Mouse (Mus musculus): ENCODE data around the gene Hnrnpk.
A peak's percentile ranks its signal among the peaks of the same experiment; 100 is the strongest.
"Not testable (repeated sequence)": the region's sequence is repeated elsewhere in the genome, so short reads cannot be mapped to it uniquely, and the experiment has no call there.

Gene Hnrnpk

GRCm38 (mm10) chr13:58403243-58403642 is at the start of gene Hnrnpk:
TSS of gene Hnrnpk (minus strand) at chr13:58403343.
- not testable (repeated sequence) for DNase-seq

DNA sequence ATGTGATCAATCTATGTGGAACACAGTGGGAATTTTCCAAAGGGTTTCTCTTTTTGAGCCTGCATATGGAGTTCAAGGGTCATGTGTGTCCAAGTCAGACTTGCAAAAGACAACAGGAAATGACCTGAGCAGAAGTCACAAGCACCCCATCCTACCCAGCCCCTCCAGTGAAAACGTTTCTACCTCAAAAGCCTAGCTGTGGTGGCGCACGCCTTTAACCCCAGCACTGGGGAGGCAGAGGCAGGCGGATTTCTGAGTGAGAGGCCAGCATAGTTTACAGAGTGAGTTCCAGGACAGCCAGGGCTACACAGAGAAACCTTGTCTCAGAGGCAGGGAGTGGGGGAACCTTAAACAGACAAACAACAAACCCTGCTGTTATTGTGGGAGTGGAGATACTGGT is 49.1 kb upstream of the Hnrnpk start:
- DNase-seq: no peak

- DNase-seq: no peak
Observed at GRCm38 (mm10) chr13:58450459-58451182, 47.5 kb upstream of the Hnrnpk start.

GRCm38 (mm10) chr13:58446541-58446940 is 43.4 kb upstream of the Hnrnpk start:
- no peak for DNase-seq

DNA sequence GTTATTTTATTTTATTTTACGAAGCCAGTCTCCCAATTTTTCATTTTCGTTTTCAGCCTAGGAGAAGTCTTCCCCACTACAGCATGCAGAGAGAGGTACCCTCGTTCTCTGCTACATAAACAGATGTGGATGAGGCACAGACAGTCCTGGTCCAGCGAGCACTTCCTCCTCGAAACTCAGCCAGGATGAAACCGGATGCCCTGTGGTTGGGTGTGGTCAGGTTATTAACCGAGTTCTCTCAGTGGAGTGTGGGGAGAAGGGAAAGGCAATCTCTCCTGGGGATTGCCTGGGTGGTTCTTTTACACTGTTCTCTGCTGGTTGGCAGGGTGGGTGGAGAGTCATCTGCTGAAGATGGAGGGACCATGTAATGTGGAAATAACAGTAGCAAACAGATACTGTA is 40.6 kb upstream of the Hnrnpk start:
- no peak for DNase-seq

DNA sequence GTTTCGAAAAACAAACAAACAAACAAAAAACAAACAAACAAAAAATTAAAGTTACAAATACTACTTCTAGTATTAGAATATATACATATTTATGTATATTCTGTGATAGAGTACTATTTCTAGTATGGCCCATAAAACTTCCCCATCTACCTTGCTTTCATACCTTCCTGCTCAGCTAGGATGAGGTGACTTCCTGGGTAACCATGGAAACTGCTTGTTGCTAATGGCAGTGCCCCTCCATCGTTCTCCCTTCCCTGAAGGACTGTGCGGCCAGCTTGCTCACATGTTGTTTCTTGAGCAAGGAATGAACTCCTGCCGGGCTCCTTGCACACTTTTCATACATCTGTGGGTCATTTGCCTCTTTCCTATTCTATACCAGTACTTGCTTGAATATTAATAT is 40.2 kb upstream of the Hnrnpk start:
- DNase-seq: no peak

GRCm38 (mm10) chr13:58439716-58440115 is 36.6 kb upstream of the Hnrnpk start:
- no peak for DNase-seq

- no peak for DNase-seq
Observed at GRCm38 (mm10) chr13:58423061-58423660, 20.0 kb upstream of the Hnrnpk start.

DNA sequence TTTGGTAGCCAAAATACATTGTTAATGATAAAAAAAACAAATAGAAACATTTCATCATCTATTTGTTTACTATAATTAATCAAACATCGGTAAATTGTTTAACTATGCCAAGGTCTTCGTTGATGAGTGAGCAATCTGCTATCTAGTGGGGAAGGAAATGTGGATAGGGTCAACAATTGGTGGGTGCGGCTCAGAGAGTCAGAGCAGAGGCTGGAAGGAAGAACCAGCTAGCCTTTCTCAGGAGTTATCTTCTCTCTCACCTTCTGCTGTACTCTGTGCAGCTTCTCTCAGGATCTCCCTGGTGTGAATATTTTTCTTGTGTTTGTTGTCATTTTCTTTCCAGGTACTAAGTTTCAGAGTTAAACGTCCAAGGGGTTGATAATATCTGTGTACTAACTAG is 19.1 kb upstream of the Hnrnpk start:
- DNase-seq: no peak

DNA sequence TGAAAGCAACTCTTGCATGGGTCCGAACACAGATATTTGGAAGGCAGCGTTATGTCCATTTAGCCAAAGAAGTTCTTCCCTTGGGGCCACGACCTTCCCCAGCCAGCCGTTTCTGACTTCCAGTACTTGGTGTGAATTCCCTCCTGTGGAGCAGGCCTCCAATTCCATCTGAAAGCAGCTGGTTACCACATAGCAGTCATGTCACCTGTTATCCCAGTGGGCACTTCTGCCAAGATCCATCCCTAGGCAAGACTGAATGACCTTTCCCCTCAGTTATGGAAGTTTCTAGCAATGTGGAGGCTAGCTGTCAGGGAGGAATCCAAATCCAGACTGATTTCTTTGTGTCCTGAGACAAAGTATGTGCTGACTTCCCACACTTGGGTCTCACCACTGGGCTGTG is 17.9 kb upstream of the Hnrnpk start:
- DNase-seq: no peak

DNA sequence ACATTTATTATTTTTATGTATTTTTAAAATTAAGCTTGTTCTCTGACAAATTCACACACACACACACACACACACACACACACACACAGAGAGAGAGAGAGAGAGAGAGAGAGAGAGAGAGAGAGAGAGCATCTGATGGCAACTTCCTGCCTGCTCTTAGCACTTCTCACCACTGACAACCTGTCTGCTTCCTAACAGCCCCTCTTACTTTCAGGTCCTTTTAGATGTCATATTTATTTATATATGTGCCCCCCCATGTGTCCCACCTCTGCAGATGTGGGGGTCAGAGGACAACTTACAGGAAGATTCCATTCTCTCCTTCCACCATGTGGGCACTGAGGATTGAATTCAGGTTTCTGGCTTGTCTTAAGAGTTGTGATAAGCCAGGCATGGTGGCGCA is 16.1 kb upstream of the Hnrnpk start:
- no peak for DNase-seq

DNA sequence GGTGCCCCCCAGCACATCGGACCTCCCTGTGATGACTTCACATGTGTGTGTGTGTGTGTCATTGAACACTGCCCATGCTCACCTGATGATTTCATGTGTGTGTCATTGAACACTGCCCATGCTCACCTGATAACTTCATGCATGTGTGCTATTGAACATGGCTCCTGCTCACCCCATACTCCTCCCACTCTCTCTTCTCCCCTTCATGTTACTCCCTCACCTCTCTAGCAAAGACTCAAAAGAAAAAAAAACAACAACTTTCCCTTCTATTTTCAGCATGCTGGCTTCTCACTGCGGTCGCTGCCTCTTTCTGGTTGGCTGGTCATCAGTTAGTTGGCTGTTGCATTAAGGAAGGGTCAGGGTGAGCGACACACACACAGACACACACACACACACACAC is 15.5 kb upstream of the Hnrnpk start:
- no peak for DNase-seq

DNA sequence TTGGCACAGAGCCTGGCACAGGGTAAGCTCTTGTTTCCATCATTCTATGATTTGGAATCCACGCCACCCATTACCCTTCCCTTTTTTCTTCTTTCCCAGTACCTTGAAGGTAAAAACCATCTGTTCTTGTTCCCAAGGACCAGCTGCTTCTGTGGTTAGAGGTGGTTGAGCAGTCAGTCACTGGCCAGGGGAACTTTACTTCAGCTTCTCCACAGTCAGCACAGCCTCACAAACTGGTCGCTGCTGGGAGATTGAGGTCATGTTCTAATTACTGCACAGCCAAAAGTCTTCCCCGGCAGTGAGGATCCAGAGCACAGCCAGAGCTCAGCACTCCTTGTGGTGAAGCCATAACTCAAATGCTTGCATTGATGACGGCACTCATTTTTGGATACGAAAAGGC is 12.7 kb upstream of the Hnrnpk start:
- peak; percentile 18 to 21 for DNase-seq

DNA sequence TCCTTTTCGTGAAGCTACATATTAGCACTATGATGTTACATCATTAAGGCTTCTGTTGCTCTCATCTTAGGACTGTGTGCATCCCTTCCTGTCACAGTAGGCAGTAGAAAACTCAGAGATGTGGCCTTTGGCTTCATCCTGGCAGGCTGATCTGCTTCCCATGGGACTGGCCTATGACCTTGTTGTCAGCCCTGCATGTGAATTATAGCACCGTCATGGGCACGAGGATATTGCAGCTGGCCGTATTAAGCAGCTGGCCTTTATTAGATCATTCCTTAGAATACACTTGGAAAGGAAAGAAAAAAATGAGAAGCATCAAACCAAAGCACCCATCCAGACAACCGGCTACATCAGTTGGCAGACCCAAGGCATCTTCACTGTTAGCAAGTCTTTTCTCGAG is 12.2 kb upstream of the Hnrnpk start:
- no peak for DNase-seq

- no peak for DNase-seq
Observed at GRCm38 (mm10) chr13:58411073-58411472, 7.9 kb upstream of the Hnrnpk start.

DNA sequence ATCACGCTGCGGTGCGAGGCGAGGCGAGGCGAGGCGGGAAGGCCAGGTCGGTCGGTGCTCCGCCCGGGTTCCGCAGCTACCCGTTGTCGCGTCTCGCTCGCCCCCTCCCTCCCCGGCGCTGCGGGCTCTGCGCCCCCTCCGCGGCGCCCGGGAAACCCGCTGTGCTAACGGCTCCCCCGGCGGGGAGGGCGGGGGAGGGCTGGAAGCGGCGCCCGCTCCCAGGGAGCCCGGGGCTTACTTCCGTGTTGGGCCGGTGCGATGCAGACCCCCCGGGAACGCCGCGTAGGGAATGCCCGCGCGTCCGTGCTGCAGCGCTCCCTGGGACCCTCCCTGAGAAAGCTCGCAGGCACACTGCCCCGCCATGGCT is 416 bp downstream of the Hnrnpk start:
- no peak for DNase-seq

- peak; percentile 99 for DNase-seq
Observed at GRCm38 (mm10) chr13:58402003-58402743, 970 bp downstream of the Hnrnpk start, which contains the start of gene Rmi1. TSS of gene Rmi1 (plus strand) at chr13:58402248.

DNA sequence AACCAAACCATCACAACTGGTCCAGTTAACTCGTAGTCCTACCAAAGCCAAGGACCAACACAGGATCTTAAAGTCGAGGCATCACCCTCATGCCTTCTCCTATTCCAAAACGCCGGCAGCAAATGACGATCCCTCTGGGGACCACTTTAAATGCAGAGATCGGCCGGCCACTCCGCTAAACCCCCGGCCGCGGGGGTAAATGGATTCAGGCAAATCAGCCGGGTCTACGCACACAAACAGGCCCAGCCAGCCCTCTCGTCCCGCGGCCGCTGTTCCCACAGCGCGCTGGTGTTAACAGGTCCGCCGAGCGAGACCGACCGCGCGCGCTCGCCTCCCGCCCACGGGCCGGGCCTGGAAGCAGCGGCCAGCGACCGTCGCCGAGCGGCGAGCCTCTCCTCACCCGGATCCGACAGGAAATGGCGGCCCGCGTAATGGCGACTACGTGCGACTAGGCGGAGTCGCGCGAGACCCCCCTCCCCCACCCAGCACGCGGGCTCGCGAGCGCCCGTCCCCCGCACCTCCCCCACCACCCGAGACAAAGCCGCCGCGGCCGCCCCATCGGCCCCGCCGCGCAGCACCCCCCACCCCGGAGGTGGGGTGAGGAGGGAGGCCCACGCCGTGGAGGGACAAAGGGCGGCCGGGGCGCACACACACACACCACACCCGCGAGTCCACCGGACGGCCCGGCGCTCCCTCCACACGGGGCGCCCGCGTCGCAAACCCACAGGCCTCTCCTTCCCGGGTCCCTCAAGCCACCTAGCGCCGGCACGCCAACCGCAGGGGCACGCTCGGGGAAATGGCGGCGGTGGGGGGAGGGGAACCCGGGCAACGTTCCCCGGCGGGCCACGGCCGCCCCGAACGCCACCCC is 1.8 kb downstream of the Hnrnpk start:
- DNase-seq: peak; percentile 95 to 96

GRCm38 (mm10) chr13:58400576-58400975 is 2.6 kb downstream of the Hnrnpk start:
- DNase-seq: peak; percentile 21 to 24

DNA sequence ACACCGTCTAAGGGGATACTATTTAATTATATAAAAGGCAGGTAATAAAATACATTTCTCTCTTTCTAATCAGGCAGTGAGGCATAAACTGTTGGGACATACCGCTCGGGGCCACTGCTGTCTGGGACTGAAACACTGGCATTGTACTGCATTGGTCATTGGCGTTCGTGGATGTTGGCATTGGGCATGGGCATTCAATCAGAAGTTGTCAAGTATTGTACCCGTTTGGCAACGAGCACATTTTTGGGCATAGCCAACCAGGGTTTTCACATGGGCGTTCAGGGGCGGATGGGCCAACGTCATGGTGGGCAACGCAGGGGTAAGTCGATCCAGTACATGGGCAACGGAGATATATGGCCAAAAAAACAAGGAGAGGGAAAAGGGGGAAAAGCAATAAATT is 5.5 kb downstream of the Hnrnpk start:
- DNase-seq: peak in 1 of 2 experiments; percentile 25

GRCm38 (mm10) chr13:58394392-58394791 is 8.8 kb downstream of the Hnrnpk start:
- peak in 1 of 2 experiments; percentile 14 for DNase-seq

DNA sequence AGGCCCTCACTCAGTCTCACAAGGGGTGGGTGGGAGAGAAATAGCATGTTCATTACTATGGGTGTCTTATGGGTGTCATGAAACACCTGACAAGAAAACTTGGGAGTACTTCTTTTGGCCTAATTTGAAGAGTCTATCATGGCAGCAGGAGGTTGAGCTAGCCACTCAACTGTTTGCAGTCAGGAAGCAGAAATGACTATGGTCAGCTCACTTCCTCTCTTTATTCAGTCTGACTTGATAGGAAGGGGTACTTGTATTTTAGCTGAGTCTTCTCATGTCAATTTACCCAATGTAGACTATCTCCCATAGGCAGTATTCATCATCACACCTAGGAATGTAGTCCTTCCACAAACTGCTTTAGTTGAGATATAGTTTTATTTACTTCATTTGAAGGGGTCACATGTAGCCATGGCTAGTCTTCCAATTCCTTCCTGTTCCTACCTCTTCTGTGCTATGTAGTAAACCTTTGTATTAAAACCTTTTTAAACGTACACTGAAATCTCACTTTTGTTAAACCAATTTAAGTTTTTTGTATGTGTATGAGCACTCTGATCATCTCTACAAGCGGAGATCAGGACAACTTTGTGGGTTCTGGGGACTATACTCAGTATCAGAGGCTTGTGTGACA is 13.7 kb downstream of the Hnrnpk start:
- DNase-seq: no peak

DNA sequence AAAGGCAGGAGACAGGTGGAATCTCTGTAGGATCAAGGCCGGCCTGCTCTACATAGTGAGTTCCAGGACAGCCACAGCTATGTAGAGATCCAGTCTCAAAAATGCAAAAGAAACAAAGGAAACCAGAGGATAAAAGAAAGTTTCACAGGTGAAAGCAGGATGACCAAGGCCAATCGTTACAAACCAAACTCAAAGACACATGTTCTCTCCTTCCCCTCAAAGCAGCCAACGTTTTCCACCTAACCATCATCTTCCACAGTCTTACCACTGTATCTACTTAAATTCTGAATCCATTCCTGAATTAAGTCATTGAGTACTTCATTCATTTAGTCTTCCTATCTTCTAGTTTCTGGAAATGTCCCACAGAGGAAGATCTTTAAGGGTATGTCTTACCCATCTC is 14.8 kb downstream of the Hnrnpk start:
- DNase-seq: no peak
